Mouse (Mus musculus): ENCODE measurements at regions not wholly inside any gene's neighbourhood (a gene's known extent, or its start where the extent isn't known, plus 50 kb on each side); places are given as distances from the start of the nearest gene placed in this dataset.

DNA sequence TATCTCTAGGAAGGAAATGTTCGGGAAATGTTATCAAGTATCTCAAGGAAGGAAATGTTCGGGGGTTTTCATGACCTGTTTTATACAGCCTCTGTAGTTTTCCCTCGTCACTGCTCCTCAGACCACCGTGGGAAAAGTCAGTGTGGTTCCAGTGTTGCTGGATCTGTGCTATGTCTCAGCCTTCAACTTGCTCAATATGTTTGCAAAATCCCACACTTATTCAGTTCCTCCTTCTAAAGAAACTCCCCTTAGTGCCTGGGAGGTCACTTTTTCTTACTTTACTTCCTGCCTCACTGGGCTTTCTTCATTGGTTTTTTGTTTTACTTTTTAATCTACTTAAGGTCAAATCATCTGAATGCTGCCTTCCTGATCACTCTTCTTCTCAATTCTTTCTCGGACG is 150.8 kb upstream of the Btg1 start:
- TF ChIP-seq CTCF (IDR thresholded peaks at IDR 0.05; ENCODE audit: borderline replicate concordance, extremely low read depth, insufficient read depth, insufficient read length) (no peak), POLR2A (IDR thresholded peaks at IDR 0.05; ENCODE audit: borderline replicate concordance, extremely low read depth, insufficient read depth, insufficient read length, poor library complexity, severe bottlenecking) (no peak)
